Mouse (Mus musculus) v-Abl transformed pro-B cells (cell line): ENCODE measurements at regions not wholly inside any gene's neighbourhood (a gene's known extent, or its start where the extent isn't known, plus 50 kb on each side); places are given as distances from the start of the nearest gene placed in this dataset.

ENCODE experiments used
- in situ Hi-C, 2 experiments: fragments of 400-800 bp; cut with MboI; formaldehyde crosslinking; loops; one replicate each; pipeline ENCODE4 v1.15.1; 2025; ENCODE audit not compliant: unreplicated experiment in 2 of 2

DNA sequence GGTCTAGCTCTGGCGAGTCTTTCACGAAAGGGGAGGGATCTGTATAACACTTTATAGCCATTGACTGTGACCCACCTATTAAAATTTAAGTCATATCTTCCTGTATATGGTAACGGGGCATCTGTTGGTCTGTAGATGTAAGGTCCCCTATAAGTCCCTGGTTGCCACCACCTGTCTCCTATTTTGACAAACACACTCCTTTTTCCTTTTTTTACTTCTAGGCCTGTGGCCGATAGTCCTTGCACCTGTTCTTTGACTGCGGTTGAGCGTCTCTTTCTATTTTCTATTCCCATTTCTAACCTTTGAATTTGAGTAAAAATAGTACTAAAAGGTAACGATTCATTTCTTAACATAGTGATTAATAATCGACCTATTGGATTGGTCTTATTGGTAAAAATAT is 1042.7 kb upstream of the Sel1l start:
- in situ Hi-C loops = loop anchor here in 1 of 2 experiments (10.0 to 25.0 kb wide), 2 partner anchors 579 to 1307 kb away; no protein-coding TSS in a partner anchor

DNA sequence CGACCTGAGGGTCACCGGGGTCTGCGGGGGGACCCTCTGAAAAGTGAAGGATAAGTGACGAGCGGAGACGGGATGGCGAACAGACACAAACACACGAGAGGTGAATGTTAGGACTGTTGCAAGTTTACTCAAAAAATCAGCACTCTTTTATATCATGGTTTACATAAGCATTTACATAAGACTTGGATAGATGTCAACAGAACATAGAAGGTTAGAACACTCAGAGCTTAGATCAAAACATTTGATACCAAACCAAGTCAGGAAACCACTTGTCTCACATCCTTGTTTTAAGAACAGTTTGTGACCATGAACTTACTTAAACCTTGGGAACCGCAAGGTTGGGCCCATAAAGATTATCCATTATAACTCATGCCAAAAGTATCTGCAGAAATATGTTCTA is 1042.2 kb upstream of the Sel1l start:
- in situ Hi-C loops = loop anchor here in 1 of 2 experiments (10.0 to 25.0 kb wide), 2 partner anchors 579 to 1306 kb away; no protein-coding TSS in a partner anchor

DNA sequence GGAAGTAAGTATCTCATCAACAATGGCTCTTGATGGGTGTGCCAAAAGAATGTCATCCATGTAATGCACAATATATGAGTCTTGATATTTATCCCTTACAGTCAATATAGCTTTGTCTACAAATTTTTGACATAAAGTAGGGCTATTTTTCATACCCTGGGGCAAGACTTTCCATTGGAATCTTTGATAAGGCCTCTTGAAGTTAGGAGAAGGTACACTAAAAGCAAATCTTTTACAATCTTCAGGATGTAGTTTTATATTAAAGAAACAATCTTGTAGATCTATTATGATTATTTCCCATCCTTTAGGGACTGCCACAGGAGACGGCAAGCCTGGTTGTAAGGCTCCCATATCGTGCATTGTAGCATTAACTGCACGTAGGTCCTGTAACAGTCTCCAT is 1038.8 kb upstream of the Sel1l start:
- in situ Hi-C loops = loop anchor here (10.0 to 25.0 kb wide), 2 partner anchors 575 to 583 kb away; no protein-coding TSS in a partner anchor

GRCm38 (mm10) chr12:92886394-92887075 is 1037.6 kb upstream of the Sel1l start:
- in situ Hi-C loops = loop anchor here (10.0 to 25.0 kb wide), 2 partner anchors 574 to 582 kb away; no protein-coding TSS in a partner anchor

GRCm38 (mm10) chr12:92884014-92884413 is 1035.1 kb upstream of the Sel1l start:
- in situ Hi-C loops = loop anchor here (10.0 to 25.0 kb wide), 2 partner anchors 572 to 579 kb away; no protein-coding TSS in a partner anchor

DNA sequence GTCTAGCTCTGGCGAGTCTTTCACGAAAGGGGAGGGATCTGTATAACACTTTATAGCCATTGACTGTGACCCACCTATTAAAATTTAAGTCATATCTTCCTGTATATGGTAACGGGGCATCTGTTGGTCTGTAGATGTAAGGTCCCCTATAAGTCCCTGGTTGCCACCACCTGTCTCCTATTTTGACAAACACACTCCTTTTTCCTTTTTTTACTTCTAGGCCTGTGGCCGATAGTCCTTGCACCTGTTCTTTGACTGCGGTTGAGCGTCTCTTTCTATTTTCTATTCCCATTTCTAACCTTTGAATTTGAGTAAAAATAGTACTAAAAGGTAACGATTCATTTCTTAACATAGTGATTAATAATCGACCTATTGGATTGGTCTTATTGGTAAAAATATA is 1034.1 kb upstream of the Sel1l start:
- in situ Hi-C loops = loop anchor here (10.0 to 25.0 kb wide), 2 partner anchors 571 to 578 kb away; no protein-coding TSS in a partner anchor

GRCm38 (mm10) chr12:92882540-92882939 is 1033.6 kb upstream of the Sel1l start:
- in situ Hi-C loops = loop anchor here (10.0 to 25.0 kb wide), 2 partner anchors 570 to 578 kb away; no protein-coding TSS in a partner anchor

- in situ Hi-C loops = loop anchor here in 1 of 2 experiments (10.0 kb wide), 1 partner anchor 99 kb away; no protein-coding TSS in a partner anchor
Observed at GRCm38 (mm10) chr12:92873602-92874001, 1024.6 kb upstream of the Sel1l start.

DNA sequence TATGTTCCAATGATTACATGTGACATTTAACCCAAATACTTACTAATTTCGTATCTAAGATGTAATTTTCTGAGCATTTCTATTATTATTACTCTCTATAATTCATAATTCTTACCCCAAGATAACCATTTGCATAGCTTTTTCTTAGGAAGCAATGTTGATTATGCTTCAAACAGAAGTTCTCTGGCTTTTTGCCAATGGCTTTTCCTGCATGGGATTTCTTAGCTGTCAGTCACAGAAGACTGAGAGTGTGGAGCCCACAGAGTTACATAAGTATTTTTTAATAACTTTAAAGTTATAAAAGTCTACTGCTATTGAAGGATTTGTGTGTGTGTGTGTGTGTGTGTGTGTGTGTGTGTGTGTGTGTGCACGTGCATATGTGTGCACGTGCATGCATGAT is 1020.4 kb upstream of the Sel1l start:
- in situ Hi-C loops = no loop called here

DNA sequence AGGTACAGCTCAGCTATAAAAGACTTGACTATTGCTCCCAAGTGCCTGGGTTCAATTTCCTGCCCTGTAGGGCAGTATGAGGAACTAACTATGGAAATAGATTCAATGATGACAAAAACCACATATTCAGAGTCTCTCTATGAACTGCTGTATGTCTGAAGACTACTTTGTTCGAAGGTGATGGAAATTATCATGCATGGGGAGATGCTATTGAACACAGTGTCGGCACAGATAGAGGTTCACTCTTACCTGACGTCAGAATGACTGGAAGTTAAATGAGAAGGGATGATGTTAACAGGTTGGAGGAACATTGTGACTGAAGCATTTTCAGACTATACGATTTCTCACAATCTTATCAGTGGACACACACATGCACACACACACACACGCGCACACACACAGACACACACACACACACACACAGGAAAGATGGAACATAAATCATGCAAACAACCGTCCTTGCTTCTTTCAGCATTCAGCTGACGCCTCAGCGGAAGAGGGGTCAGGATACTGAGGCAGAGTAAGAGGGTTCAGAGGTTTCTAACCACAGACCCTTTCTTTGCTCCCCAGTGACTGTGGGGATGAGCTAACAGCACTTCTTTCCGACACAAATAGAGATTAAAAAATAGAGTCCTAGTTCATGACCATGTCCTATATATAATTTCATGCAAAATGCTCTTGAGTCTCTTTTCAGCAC is 974.3 kb upstream of the Sel1l start:
- in situ Hi-C loops = no loop called here

DNA sequence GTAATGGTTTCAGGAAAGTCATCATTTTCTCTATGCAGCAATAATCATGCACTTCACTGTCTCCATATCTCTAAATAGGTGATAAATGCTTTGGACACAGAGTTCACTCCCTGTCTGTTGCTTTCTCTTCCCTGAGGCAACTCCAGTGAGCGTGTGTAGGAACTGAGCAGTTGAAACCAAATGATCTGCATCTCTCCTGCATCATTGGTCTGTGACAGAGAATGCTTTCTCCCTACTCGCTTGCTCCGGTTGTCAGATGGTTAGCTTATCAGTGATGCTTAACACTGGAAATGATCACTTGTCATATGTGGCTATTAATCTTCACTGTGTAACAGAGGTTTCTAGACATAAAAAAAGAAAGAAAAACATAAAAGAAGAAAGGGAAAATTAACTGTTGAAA is 969.7 kb upstream of the Sel1l start:
- in situ Hi-C loops = no loop called here

DNA sequence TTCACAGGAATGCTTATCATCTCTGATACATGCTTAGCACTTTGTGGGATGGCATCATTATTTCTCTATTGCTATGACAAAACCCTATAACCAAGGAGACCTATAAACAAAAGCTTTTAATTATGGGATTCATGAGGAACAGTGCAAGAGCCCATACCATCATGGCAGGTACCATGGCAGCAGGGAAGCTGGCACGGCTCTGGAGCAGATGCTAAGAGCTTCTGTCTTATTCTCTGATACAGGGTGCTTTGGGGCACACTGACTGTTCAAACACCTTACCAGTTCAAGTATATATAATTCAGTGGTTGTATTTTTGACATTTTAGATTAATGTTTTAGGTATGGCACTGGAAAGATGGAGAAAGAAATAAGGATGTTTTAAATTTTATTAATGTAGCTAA is 952.2 kb upstream of the Sel1l start:
- in situ Hi-C loops = no loop called here

DNA sequence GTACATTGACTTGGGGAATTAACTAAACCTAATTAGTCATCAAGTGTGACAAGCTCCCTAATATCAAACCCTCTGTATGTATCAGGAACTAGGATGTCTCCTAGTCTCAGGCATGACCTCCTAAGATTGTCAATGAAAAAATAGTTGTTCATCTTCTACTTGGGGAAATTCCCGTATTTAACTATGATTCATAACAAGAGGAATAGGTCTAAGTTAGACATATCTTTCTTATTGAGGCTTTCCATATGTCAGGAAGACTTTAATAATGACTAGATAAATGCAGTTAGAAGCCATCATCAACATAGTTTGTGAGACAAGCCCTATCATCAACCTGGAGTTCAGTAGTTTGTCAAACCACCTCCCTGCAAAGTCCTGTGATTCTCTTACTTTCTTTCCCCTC is 934.4 kb upstream of the Sel1l start:
- in situ Hi-C loops = no loop called here

DNA sequence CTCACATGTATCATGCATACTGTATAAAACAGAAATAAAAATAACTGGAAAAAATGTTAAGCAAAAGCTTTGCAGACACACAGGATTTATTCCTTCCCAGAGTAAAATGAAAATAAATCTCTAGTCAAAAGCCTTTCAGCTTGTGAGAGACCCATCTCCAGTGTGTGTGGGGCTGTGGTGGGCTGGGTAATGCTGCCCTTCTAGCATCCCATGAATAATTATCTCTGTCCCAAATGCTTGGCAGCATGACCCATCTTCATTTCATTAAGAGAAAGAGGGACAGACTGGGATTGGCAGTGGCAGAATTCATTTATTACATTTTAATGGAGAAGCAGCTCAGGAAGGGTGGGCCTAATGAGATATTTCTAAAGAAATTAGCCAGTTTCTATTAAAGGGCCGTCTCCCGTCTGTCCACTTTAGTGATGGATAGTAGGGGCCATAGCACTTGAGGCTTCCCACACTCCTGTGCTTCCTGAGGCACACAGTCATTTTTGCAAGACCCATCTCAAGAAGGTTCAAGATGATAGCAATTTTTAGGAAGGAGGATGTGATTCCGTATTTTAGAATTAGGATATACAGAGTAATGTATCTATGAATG is 930.8 kb upstream of the Sel1l start:
- in situ Hi-C loops = loop anchor here in 1 of 2 experiments (10.0 kb wide), 1 partner anchor 95 kb away; no protein-coding TSS in a partner anchor

GRCm38 (mm10) chr12:92775668-92776067 is 926.7 kb upstream of the Sel1l start:
- in situ Hi-C loops = loop anchor here in 1 of 2 experiments (10.0 kb wide), 1 partner anchor 99 kb away; no protein-coding TSS in a partner anchor

- in situ Hi-C loops = no loop called here
Observed at GRCm38 (mm10) chr12:92748576-92748975, 899.6 kb upstream of the Sel1l start.

DNA sequence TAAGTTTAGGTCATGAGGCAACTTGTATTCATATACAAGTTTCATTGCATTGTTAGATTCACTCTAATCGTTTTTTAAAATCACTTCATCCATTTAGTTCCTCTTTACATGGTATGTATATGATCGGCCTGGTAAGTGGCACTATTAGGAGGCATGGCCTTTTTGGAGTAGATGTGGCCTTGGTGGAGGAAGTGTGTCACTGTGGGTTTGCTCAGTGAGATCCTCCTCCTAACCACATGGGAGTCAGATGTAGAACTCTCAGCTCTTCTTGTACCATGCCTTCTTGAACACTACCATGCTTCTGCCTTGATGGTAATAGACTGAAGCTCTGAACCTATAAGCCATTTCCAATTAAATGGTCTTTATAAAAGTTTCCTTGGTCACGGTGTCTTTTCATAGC is 891.9 kb upstream of the Sel1l start:
- in situ Hi-C loops = no loop called here

DNA sequence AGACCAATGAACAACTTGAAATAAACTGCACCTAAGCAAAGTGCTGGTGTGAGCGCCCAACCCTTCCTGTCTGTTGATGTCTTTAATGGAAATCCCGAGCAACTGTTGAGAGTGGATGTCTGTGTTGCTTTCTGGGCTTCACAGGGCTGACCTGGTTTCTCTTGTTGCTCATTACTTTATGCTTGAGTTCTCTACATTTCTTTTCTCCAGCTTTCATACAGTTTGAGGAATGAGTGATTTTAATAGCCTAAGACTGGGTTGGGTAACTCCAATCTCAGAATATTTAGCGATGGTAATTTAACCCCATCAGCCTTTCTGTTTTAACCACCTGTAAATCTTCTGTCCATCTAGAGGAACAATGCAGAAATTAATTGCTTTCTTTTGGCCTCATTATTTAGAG is 890.2 kb upstream of the Sel1l start:
- in situ Hi-C loops = no loop called here

- in situ Hi-C loops = no loop called here
Observed at GRCm38 (mm10) chr12:92737623-92738370, 888.8 kb upstream of the Sel1l start.

DNA sequence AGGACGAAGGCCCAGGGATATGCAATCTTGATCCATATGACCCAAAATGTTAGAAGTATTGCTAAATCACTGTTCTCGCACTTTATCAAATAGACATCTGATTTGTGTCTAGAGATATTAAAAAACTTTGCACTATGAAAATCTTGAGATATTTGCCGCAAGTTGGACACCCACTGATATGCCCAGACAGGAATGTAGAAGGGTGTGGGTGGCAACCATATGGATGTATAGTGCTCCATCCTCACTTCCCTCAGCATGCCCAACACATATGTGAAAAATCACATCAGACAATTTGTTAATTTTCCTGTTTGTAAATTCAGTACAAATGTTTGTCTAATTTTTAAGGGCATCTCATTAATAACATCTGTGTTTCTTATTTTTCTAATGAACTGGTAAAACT is 874.1 kb upstream of the Sel1l start:
- in situ Hi-C loops = no loop called here
